Mouse (Mus musculus) B cell, adult 2 months (primary cell): ENCODE data around the gene Mrpl10.

ENCODE experiments used
- DNase-seq, 2 experiments: peaks; one replicate each; pipeline ENCODE4 v3.0.0; 2022

The Mrpl10 gene

GRCm38 (mm10) chr11:97029686-97030417, 11.5 kb upstream of the Mrpl10 start, which contains the start of gene Scrn2:
Scrn2 (plus strand) TSS chr11:97029938.
- DNase-seq, result peak; percentile 91

DNA sequence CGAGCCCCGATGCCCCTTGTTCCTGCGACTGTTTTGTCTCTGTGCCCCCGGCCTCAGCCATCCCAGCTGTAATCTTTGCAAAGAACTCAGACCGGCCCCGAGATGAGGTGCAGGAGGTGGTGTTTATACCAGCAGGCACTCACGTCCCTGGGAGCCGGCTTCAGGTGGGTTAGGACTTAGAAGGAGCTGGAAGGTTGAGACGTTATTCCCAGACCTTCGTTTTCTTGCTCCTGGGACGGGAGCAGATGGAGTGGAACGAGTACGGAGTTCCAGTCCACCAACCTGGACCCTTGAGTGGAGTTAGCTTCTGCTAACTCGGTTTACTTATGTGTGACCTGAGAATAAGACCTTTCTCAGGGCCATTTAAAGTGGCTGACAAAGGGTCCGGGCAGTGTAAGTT, 10.9 kb upstream of the Mrpl10 start:
- no peak for DNase-seq

DNA sequence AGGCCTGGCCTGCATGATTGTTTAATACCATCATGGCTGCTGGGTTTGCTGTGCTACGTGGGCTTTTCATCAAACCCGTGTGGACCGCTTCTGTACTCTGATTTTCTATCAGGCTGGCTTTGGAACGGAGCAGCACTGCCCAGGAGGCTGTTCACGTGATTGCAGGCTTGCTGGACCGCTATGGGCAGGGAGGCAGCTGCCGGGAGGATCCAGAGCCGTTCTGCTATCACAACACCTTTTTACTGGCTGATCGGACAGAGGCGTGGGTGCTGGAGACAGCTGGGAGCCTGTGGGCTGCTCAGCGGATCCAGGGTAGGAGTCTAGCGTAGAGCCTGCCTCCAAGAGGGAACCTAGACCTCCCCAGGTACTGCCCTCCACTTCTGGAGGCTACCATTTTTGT, 9.4 kb upstream of the Mrpl10 start:
- no peak for DNase-seq

DNA sequence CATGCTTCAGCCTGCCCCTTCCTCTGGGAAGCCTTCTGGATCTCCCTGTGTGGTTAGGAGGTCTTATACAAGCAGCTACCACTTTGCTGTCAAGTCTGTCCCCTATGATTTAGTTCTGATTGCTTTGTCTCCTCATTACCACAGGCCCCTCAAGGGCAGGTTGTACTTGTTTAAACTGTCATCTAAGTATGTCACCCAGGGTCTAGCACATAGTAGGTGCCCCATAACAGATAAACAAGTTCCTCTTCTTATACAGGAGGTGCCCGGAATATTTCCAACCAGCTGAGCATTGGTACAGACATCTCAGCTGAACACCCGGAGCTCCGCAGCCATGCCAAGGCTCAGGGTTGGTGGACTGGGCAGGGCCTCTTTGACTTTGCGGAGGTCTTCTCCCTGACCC, 8.9 kb upstream of the Mrpl10 start:
- no peak for DNase-seq

DNA sequence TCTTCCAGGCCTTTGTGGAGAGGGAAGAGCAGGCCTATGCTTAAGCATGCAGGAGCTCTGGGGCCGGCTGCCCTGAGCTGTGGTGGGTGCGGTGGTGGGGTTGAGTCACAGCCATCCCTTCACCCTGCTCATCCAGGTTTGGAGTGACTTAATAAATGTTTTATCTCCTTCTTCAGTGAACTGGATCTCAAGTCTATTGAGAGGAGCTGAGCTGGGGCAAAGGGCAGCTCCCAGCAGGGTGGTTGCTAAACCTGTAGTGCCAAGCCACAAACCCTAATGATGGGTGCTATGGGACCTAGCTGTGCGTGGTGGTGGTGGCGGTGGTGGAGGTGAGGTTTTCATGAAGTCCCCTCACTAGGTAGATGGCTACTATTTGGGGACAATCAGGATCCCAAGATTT, 7.6 kb upstream of the Mrpl10 start:
- no peak for DNase-seq

GRCm38 (mm10) chr11:97036141-97036540, 5.2 kb upstream of the Mrpl10 start:
- no peak for DNase-seq

GRCm38 (mm10) chr11:97038881-97039280, 2.5 kb upstream of the Mrpl10 start:
- DNase-seq, result no peak

DNA sequence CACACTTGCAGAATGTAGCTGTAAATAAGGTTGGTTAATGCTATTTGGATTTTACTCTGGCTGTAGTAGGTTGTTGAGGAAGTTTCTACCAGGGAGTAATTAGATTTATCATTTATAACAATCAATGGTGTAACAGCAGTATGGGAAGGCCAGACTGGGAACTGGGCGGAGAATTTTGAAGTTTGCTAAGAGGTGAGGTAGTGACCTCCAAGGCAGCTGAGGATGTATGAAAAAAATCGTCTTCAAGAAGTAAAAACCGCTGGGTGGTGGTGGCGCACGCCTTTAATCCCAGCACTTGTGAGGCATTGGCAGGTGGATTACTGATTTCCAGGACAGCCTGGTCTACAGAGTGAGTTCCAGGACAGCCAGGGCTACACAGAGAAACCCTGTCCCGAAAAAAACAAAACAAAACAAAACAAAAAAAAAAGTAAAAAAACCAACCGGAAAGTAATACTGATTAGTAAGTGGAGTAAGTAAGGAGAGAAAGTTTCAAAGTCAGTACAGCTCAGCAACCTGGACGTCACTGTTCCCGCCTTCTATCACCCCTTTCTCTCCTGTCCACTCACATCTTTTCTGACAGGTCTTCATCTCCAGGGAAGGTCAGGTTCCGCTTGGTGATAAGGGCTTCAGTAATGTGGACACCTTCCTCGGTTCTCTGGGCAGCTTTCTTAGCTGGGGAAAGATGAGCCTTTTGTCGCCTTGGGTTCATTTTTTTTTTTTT, 899 bp upstream of the Mrpl10 start:
- DNase-seq, result no peak

- DNase-seq, result no peak
These were observed 3.5 kb downstream of the Mrpl10 start for GRCm38 (mm10) chr11:97044902-97045301.

GRCm38 (mm10) chr11:97045861-97046260, 4.5 kb downstream of the Mrpl10 start:
- DNase-seq, result peak; percentile 46 to 50

DNA sequence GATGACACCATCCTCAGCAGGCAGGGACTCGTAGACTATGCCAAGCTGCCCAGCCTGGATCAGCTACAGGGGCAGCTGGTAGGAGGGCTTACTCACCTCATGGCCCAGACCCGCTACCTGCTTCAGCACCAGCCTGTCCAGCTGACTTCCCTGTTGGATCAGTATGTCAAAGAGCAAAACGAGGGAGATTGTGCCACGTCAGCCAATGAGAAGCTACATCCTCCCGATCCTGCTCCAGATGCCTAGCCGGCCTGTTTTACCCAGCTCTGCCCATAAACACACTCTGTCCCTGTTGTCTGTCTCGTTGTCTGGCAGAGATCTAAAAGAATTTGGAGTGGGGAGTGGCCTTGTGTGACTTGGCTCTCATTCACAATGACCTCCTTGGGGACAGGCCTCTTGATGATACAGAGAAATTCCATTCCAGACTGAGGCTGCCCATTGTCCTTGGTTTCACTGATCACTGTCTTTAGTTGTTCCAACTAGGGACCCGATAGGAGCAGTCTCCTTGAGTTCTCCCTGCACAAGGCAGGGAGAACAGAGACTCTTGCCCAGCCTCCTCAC, 6.8 kb downstream of the Mrpl10 start:
- no peak for DNase-seq

DNA sequence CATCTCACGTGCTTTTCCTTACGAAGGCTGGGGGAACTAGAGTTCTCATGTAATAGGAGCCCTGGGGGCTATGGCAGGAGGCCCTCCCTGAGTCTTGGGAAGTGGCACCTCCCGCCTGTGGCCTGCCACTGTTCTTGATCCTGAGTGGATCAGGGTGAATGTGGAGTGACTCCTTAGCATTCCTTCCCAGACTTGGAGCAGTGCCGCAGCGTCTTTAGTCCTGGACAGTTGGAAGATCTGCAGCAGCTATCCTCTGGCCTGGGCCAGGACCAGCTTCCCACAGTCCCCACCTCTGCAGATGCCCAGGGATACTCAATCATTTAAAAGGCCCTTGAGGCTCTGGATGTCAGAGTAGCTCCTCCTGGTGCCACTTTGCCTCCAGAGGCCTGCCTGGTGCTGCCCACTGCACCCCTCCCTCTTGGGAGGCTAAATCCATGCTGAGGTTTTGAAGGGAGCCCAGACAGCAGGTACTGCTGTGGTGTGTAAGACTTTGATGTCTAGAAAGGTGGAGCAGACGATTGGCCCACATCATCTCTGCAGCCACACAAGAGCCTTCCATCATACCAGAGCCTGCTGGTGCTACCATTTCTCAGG, 8.2 kb downstream of the Mrpl10 start:
- DNase-seq, result no peak

- peak; percentile 65 to 66 for DNase-seq
These were observed 9.0 kb downstream of the Mrpl10 start, which contains the start of gene Osbpl7 for GRCm38 (mm10) chr11:97050216-97050943. Osbpl7 (plus strand) TSS chr11:97050628.

DNA sequence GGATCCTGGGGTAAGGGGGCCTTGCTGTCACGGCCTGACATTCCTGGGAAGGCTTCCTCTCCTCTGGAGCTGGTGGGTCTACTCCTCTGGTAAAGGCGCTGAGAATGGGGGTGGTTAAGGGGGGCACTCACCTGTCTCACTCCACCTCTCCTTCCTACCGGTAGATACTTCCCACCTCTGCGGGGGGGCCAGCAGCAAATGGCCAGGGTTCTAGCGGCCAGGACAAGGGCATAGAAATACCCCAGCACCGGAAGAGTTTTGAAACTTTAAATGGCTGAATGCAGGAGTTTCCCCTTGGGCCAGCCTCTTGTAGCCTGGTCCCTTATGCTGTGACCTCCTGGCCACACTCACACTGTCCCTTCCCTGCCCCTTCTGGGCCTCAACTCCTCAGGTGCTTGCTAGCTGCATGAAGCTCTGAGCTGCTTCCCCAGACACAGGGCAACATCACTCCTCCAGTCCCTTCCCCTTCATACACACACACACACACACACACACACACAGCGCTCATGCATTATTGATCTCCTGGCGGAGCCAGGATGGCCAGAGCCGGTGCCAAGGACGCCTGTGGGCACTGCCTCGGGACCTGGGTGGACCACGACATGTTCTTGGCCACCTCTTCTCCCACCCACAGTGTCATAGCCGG, 9.7 kb downstream of the Mrpl10 start:
- peak in 1 of 2 experiments; percentile 5 for DNase-seq

DNA sequence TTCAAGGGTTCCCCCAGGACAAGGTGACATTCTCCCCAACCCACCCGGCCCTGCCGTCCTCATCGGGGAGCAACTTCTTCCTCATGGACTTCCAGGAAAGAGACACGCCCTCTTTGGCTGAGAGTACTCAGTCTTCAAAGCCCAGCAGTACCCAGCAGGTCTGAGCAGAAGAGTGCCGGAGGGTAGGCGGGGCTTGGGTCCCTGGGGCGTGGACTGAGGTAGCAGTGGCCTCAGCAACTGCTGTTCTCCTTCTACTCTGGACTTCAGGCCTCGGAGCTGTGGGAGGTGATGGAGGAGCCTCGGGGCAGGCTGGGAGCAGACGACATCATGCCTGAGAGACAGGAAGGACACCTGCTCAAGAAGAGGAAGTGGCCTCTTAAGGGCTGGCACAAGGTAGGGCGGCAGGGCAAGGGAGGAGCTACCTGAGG, 10.9 kb downstream of the Mrpl10 start:
- peak; percentile 46 to 50 for DNase-seq

DNA sequence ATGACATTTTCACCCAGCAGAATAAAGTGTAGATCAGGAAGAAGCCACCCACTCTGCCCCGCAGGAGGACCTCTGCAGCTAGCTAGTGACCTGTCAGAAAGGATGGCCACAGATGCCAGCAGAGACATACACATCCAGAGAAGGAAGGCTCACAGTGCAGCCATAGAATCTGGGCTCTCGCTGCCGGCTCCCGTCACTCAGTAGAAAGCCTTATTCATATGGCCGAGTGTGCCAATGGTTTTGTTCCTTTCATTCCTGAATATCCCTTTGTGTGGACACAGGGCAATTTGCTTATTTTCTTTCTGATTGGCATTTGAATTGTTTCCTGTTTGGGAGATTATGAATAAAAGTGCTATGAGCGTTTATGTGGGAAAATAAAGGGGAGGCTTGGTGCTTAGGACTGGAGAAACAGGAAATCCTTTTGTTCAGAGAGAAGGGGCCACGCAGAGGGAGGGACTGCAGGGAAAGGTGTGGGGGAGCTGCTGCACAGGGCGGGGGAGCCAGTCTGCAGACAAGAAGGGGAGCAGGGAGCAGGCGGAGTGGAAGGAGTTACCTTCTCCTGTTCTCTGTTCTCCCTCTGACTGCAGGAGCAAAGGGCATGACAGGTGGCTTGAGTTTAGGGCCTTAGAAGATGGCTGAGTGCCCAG, 22.0 kb downstream of the Mrpl10 start:
- no peak for DNase-seq

DNA sequence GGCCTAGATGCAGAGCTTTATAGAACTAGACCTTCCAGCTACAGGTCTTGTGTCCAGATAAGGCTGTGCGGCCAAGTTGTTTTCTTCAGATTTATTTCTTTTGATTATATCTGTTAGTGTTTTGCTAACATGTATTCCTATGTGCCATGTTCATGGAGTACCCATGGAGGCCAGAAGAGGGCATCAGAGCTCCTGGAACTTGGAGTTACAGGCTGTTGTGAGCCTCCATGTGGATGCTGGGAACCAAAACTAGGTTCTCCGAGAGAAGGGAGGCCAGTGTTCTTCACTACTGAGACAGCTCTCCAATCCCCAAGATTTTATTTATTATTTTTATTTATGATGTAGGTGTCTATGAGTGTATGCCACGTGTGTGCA, 22.5 kb downstream of the Mrpl10 start:
- DNase-seq, result peak; percentile 17 to 24

DNA sequence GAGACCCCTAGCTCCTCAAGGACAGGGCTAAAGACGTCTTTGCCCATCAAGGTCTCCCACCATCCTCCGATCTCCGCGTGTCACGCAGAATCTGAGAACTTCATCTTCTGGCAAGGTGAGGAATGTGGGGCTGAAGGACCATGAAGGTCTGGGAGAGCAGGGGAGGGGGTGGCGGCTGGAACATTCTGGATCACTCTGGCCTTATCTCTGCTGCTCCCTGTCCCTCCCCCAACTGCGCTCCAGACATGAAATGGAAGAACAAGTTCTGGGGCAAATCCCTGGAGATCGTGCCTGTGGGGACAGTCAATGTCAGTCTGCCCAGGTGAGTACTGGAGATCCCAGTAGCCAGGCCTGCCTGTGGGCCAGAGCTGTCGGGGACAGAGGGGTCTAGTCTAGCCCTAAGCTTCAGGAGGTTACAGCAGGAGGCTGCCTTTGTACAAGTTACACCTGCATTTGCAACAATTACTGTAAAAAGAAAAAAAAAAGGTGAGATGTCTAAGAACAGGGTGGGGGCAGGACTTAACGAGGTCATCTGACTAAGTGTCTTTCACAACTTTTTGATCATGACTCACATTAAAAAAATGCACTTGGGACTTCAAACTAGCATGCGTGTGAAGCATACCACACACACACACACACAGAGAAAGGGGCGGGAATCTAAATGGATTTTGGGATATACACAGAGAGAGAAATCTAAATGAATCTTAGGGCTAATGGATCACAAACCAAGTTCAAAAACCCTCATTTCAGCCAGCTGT, 24.4 kb downstream of the Mrpl10 start:
- no peak for DNase-seq

DNA sequence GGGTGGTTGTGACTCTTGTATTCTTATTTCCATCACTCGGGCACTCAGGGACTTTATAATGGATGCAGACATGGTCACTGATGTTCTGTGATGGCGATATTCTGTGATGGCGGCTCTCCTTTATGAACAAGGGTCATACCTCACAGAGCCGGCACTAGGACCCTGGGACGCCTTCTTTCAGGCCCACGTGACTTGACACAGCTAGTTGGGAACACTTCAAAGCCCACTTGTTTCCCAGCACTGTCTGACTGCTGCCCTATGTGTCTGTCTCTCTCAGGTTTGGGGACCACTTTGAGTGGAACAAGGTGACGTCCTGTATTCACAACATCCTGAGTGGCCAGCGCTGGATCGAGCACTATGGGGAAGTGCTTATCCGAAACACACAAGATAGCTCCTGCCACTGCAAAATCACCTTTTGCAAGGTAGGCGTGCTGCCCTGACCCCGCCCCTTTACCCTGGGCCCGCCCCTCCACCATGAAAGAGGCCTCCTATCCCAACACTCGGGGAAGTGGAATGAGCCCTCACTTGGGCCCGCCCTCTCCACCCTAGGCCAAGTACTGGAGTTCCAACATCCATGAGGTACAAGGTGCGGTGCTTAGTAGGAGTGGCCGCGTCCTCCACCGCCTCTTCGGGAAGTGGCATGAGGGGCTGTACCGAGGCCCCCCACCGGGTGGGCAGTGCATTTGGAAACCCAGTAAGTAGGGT, 25.4 kb downstream of the Mrpl10 start:
- DNase-seq, result no peak

GRCm38 (mm10) chr11:97069333-97069732, 28.0 kb downstream of the Mrpl10 start:
- DNase-seq, result no peak
